Comparison of ENCODE assay signal across 11 mouse cellular contexts in the genomic region with DNA sequence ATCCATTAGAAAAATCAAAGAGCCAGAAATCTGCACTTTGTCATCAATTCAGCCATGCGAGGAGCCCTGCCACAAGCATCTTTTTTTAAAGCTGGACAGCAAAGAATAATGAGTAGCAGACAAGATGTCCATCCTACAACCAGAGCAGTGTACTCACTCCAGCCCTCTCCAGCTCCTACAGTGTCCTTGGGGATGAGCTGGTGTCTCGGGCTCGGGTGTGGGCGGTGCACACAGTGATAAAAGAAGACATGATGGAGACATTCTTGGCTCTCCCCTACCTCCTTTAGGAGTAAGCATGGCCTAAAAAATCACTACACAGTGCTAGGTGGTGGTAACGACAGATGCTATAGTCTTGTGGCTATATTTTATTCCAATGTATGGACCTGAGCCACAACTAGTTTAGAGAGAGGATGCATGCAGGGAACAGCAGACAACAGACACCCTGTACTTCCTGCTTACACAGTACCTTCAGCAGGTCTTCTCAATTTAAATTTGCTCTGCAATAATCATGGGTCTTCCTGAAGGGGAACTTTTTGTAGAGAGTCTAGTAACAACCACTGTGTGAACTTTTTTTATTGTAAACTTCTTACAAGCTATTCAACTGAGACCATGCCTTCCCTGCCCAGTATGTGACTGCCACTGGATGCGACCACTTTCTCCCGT.
DNase-seq lines count a peak whose midpoint lies in the region; ATAC-seq lines count a peak whose summit lies in the region.
"Had no signal": no experiment of that assay in that cellular context is flagged by ENCODE, and none has a peak within 500 bp of the region (broad histone marks: within the 10 kb centered on the region; RNA-seq: fewer than 3 reads in every experiment).

No protein-coding gene starts in this region.

- no peak overlapping the region for H3K27ac ChIP-seq in embryonic facial prominence, embryonic 13.5 days
- no peak overlapping the region for H3K27ac ChIP-seq in embryonic facial prominence, embryonic 10.5 days (replicated peaks)
- peak overlapping the region; percentile 55; the same call in 1 of the 2 replicates for H3K27ac ChIP-seq in midbrain, embryonic 13.5 days
- H3K27ac ChIP-seq in midbrain, embryonic 10.5 days (replicated peaks) = no peak overlapping the region
- H3K27ac ChIP-seq: liver, embryonic 13.5 days had no signal

- H3K4me2 ChIP-seq in embryonic facial prominence, embryonic 13.5 days = no peak overlapping the region
- H3K4me2 ChIP-seq in midbrain, embryonic 13.5 days (replicated peaks) = no peak overlapping the region
- H3K4me2 ChIP-seq: liver, embryonic 13.5 days had no signal

- no peak overlapping the region for H3K4me3 ChIP-seq in embryonic facial prominence, embryonic 13.5 days
- H3K4me3 ChIP-seq in embryonic facial prominence, embryonic 10.5 days = no peak overlapping the region
- no peak overlapping the region for H3K4me3 ChIP-seq in midbrain, embryonic 13.5 days (replicated peaks)
- H3K4me3 ChIP-seq in midbrain, embryonic 10.5 days = no peak overlapping the region
- H3K4me3 ChIP-seq: liver, embryonic 13.5 days had no signal

- 0 out of 2 replicates have a peak, but pooled peaks have one; percentile 32 for ATAC-seq in embryonic facial prominence, embryonic 13.5 days (ENCODE audit: insufficient number of reproducible peaks, insufficient read depth, low FRiP score, low TSS enrichment, low read depth)
- no peak for ATAC-seq in midbrain, embryonic 13.5 days

- H3K36me3 ChIP-seq in embryonic facial prominence, embryonic 13.5 days = no peaks in the 10 kb centered on the region
- H3K36me3 ChIP-seq in embryonic facial prominence, embryonic 10.5 days (replicated peaks) = peaks cover 7% of the 10 kb centered on the region; the same call in 1 of the 2 replicates
- no peaks in the 10 kb centered on the region for H3K36me3 ChIP-seq in midbrain, embryonic 13.5 days
- peaks cover 8% of the 10 kb centered on the region for H3K36me3 ChIP-seq in midbrain, embryonic 10.5 days
- H3K36me3 ChIP-seq: liver, embryonic 13.5 days had no signal

- DNase-seq in embryonic facial prominence, embryonic 10.5 days (ENCODE audit: low spot score) = no peak
- DNase-seq in midbrain, embryonic 10.5 days (ENCODE audit: low spot score) = no peak
- DNase-seq in brain, adult 2 months (ENCODE audit: low read depth, low spot score) = peak; percentile 68
- peak; percentile 55 to 59 for DNase-seq in right cerebral cortex, adult 2 months (ENCODE audit: low spot score in 2 of 2)
- no peak for DNase-seq in kidney, postnatal 36 days
- DNase-seq in layer of hippocampus, adult 18-20 months (ENCODE audit: low spot score in 2 of 2) = no peak
- DNase-seq: heart, postnatal 14 days; kidney, adult 2 months; liver, embryonic 13.5 days had no signal

- H3K4me1 ChIP-seq in embryonic facial prominence, embryonic 13.5 days = peaks cover 16% of the 10 kb centered on the region
- peaks cover 9% of the 10 kb centered on the region for H3K4me1 ChIP-seq in embryonic facial prominence, embryonic 10.5 days
- H3K4me1 ChIP-seq in midbrain, embryonic 13.5 days (replicated peaks) = peaks cover 13% of the 10 kb centered on the region
- no peaks in the 10 kb centered on the region for H3K4me1 ChIP-seq in midbrain, embryonic 10.5 days

- no peaks in the 10 kb centered on the region for H3K9me3 ChIP-seq in embryonic facial prominence, embryonic 13.5 days
- H3K9me3 ChIP-seq in embryonic facial prominence, embryonic 10.5 days = no peaks in the 10 kb centered on the region
- no peaks in the 10 kb centered on the region for H3K9me3 ChIP-seq in midbrain, embryonic 13.5 days
- H3K9me3 ChIP-seq in midbrain, embryonic 10.5 days (replicated peaks) = no peaks in the 10 kb centered on the region
- H3K9me3 ChIP-seq: liver, embryonic 13.5 days had no signal

- no peak overlapping the region for H3K9ac ChIP-seq in embryonic facial prominence, embryonic 13.5 days
- H3K9ac ChIP-seq in midbrain, embryonic 13.5 days (replicated peaks) = no peak overlapping the region
- H3K9ac ChIP-seq: liver, embryonic 13.5 days had no signal

- no peaks in the 10 kb centered on the region for H3K27me3 ChIP-seq in embryonic facial prominence, embryonic 13.5 days
- no peaks in the 10 kb centered on the region for H3K27me3 ChIP-seq in embryonic facial prominence, embryonic 10.5 days (replicated peaks; ENCODE audit: low read depth, poor library complexity, severe bottlenecking)
- H3K27me3 ChIP-seq in midbrain, embryonic 13.5 days = no peaks in the 10 kb centered on the region
- H3K27me3 ChIP-seq in midbrain, embryonic 10.5 days (ENCODE audit: low read depth, poor library complexity, severe bottlenecking) = no peaks in the 10 kb centered on the region
- H3K27me3 ChIP-seq: liver, embryonic 13.5 days had no signal

- WGBS in embryonic facial prominence, embryonic 13.5 days = 70% methylated on average over 7 of the region's 7 CpGs
- WGBS in embryonic facial prominence, embryonic 10.5 days = 87% methylated on average over 7 of the region's 7 CpGs
- WGBS in midbrain, embryonic 13.5 days = 82% methylated on average over 7 of the region's 7 CpGs
- WGBS in midbrain, embryonic 10.5 days = 84% methylated on average over 7 of the region's 7 CpGs

Comparison
In these comparisons a context has a peak if more than half of its experiments do, and no peak if none do; other contexts are left out.
1. DNase-seq: peak in brain, adult 2 months (single experiment) and right cerebral cortex, adult 2 months (2 of 2); none in embryonic facial prominence, embryonic 10.5 days (single experiment), midbrain, embryonic 10.5 days (single experiment), kidney, postnatal 36 days (0 of 2) and layer of hippocampus, adult 18-20 months (0 of 2).